Mouse (Mus musculus) left cerebral cortex, adult 2 months (tissue): ENCODE data around the gene Nckap1. TPM values are rescaled to one million over a fixed set of nuclear protein-coding genes. Genes with fewer than 3 reads are reported as not detected.

Experiments used
- DNase-seq, 2 experiments: peaks; one replicate each; pipeline ENCODE4 v3.0.0; 2021 to 2022; ENCODE audit warnings: low spot score in 2 of 2, mixed read lengths in 1 of 2; ENCODE audit errors: extremely low spot score in 1 of 2
- H3K27ac ChIP-seq: fragments of 200-600 bp; 2 replicates; pipeline ENCODE4 v1.8.1; 2022
- H3K4me3 ChIP-seq: fragments of 200-600 bp; 2 replicates; pipeline ENCODE4 v1.8.1; 2022
- CTCF ChIP-seq: fragments of 200-600 bp; IDR thresholded peaks from 2 replicates; pipeline ENCODE4 v1.8.1; 2022; ENCODE audit warnings: antibody characterized with exemption, mild to moderate bottlenecking, moderate library complexity
- intact Hi-C: fragments of 180-260 bp; cut with DNase I; formaldehyde crosslinking; loops from one replicate; pipeline ENCODE4 v1.15.1; 2025
- long read RNA-seq, 2 experiments: library from polyadenylated mRNA; stranded (forward); transcript quantifications; one replicate each; pipeline ENCODE4 v2.0.0; 2021; ENCODE audit warnings: borderline mapping rate in 2 of 2
- total RNA-seq, 2 experiments: library from RNA; stranded (reverse); gene quantifications; 2 replicates each; pipeline ENCODE4 v1.2.3; 2021

Nckap1 gene
- total RNA-seq = 100 to 1,000 TPM; 390 to 416 TPM
- long read RNA-seq, experiment 1, full-length matches to known transcripts = 440 of 500 reads
- long read RNA-seq, experiment 1, partial matches to known transcripts = 21 of 500 reads
- long read RNA-seq, experiment 1, other reads (novel, unspliced or antisense) = 39 of 500 reads
- long read RNA-seq, experiment 2, full-length matches to known transcripts = 274 of 345 reads
- long read RNA-seq, experiment 2, partial matches to known transcripts = 25 of 345 reads
- long read RNA-seq, experiment 2, other reads (novel, unspliced or antisense) = 46 of 345 reads

- intact Hi-C loops = loop anchor here (1.0 to 2.0 kb wide), 2 partner anchors 36 to 58 kb away; partner anchors contain the start of genes Dusp19 and Nup35
Measured at GRCm38 (mm10) chr2:80581043-80581711, at the start of gene Nckap1. TSS of gene Nckap1 (minus strand) at chr2:80581380.

GRCm38 (mm10) chr2:80624523-80624922, 43.3 kb upstream of the Nckap1 start:
- Histone ChIP-seq H3K4me3 (no peak overlapping the region), H3K27ac (no peak overlapping the region)
- intact Hi-C loops = no loop called here
- no peak for DNase-seq
- TF ChIP-seq CTCF = no peak

More at GRCm38 (mm10) chr2:80581043-80581711, at the start of gene Nckap1:
- DNase-seq = peak; percentile 89 to 90
- Histone ChIP-seq H3K27ac (peak within 1 kb of the TSS; percentile 94), H3K4me3 (peak within 1 kb of the TSS; percentile 87)
- peak; percentile 83 for TF ChIP-seq CTCF

GRCm38 (mm10) chr2:80621921-80622320, 40.7 kb upstream of the Nckap1 start:
- intact Hi-C loops = no loop called here
- TF ChIP-seq CTCF = no peak
- no peak for DNase-seq
- H3K27ac ChIP-seq = no peak overlapping the region; the same call in 1 of the 2 replicates
- H3K4me3 ChIP-seq = no peak overlapping the region

- no peak overlapping the region for H3K27ac ChIP-seq
- H3K4me3 ChIP-seq = no peak overlapping the region
- DNase-seq = no peak
- intact Hi-C loops = no loop called here
- TF ChIP-seq CTCF = no peak
Measured at GRCm38 (mm10) chr2:80618991-80619390, 37.8 kb upstream of the Nckap1 start.

- intact Hi-C loops = loop anchor here (1.0 kb wide), 2 partner anchors 21 to 36 kb away; partner anchors contain the start of gene Nckap1
- Histone ChIP-seq H3K4me3 (peak within 1 kb of the TSS; percentile 84), H3K27ac (peak within 1 kb of the TSS; percentile 86)
- DNase-seq = peak; percentile 94 to 96
- no peak for TF ChIP-seq CTCF
Measured at GRCm38 (mm10) chr2:80616854-80617737, 35.9 kb upstream of the Nckap1 start, which contains the start of the genes Dusp19 and Nup35. TSS of gene Dusp19 (plus strand) at chr2:80617045. TSS of gene Nup35 (plus strand) at chr2:80617236.

GRCm38 (mm10) chr2:80612796-80613195, 31.6 kb upstream of the Nckap1 start:
- TF ChIP-seq CTCF = no peak
- intact Hi-C loops = no loop called here
- no peak overlapping the region for H3K4me3 ChIP-seq
- peak overlapping the region; percentile 62 for H3K27ac ChIP-seq
- peak in 1 of 2 experiments; percentile 53 for DNase-seq

GRCm38 (mm10) chr2:80612286-80612685, 31.1 kb upstream of the Nckap1 start:
- peak overlapping the region; percentile 62 for H3K27ac ChIP-seq
- no peak for DNase-seq
- H3K4me3 ChIP-seq = no peak overlapping the region
- no peak for TF ChIP-seq CTCF
- intact Hi-C loops = no loop called here

- intact Hi-C loops = no loop called here
- no peak for TF ChIP-seq CTCF
- no peak for DNase-seq
- Histone ChIP-seq H3K27ac (no peak overlapping the region), H3K4me3 (no peak overlapping the region)
Measured at GRCm38 (mm10) chr2:80603771-80604426, 22.7 kb upstream of the Nckap1 start.

- no peak for TF ChIP-seq CTCF
- intact Hi-C loops = no loop called here
- H3K27ac ChIP-seq = no peak overlapping the region
Measured at GRCm38 (mm10) chr2:80602756-80603155, 21.6 kb upstream of the Nckap1 start.

GRCm38 (mm10) chr2:80600611-80601010, 19.4 kb upstream of the Nckap1 start:
- intact Hi-C loops = no loop called here
- no peak for TF ChIP-seq CTCF
- no peak for DNase-seq
- Histone ChIP-seq H3K4me3 (no peak overlapping the region), H3K27ac (peak overlapping the region; percentile 40)

More at GRCm38 (mm10) chr2:80602756-80603155, 21.6 kb upstream of the Nckap1 start:
- no peak overlapping the region for H3K4me3 ChIP-seq
- no peak for DNase-seq

- intact Hi-C loops = no loop called here
- DNase-seq = no peak
- TF ChIP-seq CTCF = no peak
- peak overlapping the region; percentile 40 for H3K27ac ChIP-seq
- no peak overlapping the region for H3K4me3 ChIP-seq
Measured at GRCm38 (mm10) chr2:80599850-80600249, 18.7 kb upstream of the Nckap1 start.
